Mouse (Mus musculus) brain, adult 10 weeks (tissue): ENCODE data around the gene 1700029I15Rik. TPM values are rescaled to one million over a fixed set of nuclear protein-coding genes. Genes with fewer than 3 reads are reported as not detected.

Source experiments
- polyA plus RNA-seq: library from polyadenylated mRNA; stranded (reverse); fragments of 350-450 nt; fragmentation: Illumina TruSeq; extraction: RNeasy Lipid Tissue Mini Kit (QIAGEN cat#74804); gene quantifications from one replicate; pipeline ENCODE4 v1.2.3, GENCODE M21; 2015; ENCODE audit warnings: low read depth, low replicate concordance

The 1700029I15Rik gene
- 3.8 TPM for polyA plus RNA-seq

DNA sequence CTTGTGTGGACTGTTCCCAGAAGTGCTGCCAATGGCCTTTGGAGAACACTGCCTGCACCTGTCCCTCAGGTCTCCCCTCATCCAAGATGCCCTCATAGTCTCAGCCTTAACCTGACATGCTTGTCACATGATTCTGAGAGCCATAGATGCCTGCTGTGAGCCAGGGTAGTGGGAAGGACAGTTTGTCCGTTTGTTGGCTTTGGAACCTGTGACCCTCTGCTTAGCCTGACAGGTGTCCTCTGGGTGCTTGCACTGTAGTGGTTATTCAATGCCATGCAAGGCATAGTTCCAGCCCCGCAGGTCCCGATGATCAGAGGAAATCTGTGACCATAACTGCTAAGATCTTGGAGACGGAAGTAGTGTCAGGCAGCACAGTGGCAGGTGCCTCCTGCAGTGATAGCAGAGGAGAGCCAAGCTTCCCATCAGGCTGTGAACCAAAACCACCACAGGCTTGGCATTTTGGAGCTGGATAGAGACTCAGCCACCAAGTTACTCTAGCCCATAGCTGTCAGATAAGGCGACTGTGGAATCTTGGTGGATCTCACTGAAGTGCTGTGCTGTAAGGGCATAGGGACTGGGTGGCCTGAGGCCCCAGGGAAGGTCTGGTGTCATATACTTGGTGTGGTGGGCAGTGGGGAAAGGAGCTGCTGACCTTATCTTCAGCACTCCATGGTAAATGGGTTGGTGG is at the start of gene 1700029I15Rik:
TSS of gene 1700029I15Rik (plus strand) at position 638 of the 688 bp plus-strand sequence.

GRCm38 (mm10) chr2:92374514-92374913 is 7.8 kb upstream of the 1700029I15Rik start, which contains the start of the genes Pex16 and Large2:
Pex16 (plus strand) TSS chr2:92374676.
Large2 (minus strand) TSS chr2:92374869.

GRCm38 (mm10) chr2:92401091-92401561 is 18.8 kb downstream of the 1700029I15Rik start, which contains the start of gene Mapk8ip1:
Mapk8ip1 (minus strand) TSS chr2:92401263.

DNA sequence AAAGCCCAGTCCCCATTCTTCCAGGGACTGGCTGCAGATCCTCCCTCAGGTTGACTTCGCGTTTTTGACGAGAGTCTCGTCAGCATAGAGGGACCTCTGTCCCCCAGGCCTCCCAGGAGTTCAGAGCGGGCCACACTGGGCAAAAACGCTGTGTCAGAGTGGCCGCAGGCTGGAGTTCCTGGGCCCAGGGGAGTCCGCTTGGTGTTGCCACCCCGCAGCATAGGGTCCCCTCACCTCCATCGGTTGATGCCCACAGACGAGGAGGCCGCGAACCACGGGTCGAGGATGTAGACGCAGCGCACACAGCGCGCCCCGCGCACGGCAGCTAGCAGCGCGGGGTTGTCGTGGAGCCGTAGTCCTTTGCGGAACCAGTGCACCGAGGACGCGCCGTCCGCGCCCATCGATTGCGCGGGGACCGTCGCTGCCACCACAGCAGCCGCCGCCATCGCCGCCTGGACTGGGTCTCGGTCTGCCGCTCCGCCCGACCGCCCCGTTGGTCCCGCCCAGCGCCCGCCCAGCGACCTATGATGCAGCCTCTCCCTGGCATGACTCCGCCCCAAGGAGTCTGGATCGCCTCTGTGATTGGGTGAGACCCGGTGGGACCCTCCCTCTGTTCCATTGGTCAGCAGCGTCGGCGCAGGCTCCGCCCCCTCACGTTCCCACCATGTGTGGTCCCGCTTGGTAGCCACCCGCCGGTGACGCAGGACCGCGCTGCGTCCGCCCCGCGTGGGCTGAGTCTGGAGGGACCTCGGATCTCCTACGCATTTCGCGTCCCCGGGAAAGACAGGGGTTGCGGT is 51.4 kb downstream of the 1700029I15Rik start, which contains the start of gene Cry2:
TSS of gene Cry2 (minus strand) at position 466 of the 797 bp plus-strand sequence.

Other genes starting within 250 kb of the 1700029I15Rik start
- gene Pex16, start 7.9 kb upstream of the 1700029I15Rik start, polyA plus RNA-seq: 34.5 TPM
- gene Large2, start 7.7 kb upstream of the 1700029I15Rik start, polyA plus RNA-seq: 1.0 TPM
- 302 TPM for gene Mapk8ip1, start 18.7 kb downstream of the 1700029I15Rik start, polyA plus RNA-seq
- 77.1 TPM for gene Cry2, start 51.5 kb downstream of the 1700029I15Rik start, polyA plus RNA-seq
- 9.8 TPM for gene Slc35c1, start 78.0 kb downstream of the 1700029I15Rik start, polyA plus RNA-seq
- 174 TPM for gene Chst1, start 217.2 kb downstream of the 1700029I15Rik start, polyA plus RNA-seq